Mouse (Mus musculus): ENCODE measurements around the gene Aqr.
"Not testable (repeated sequence)": the region's sequence is repeated elsewhere in the genome, so short reads cannot be mapped to it uniquely, and the experiment has no call there.

Aqr gene

GRCm38 (mm10) chr2:114186924-114187323 is at the start of gene Aqr:
Gene Aqr, minus strand, starts transcription at chr2:114187024.
- not testable (repeated sequence) for DNase-seq

GRCm38 (mm10) chr2:114236566-114236965 is 49.7 kb upstream of the Aqr start:
- DNase-seq: no peak

- no peak for DNase-seq
These were observed 48.8 kb upstream of the Aqr start for GRCm38 (mm10) chr2:114235584-114235983.

- no peak for DNase-seq
These were observed 44.4 kb upstream of the Aqr start for GRCm38 (mm10) chr2:114231248-114231647.

GRCm38 (mm10) chr2:114228672-114229071 is 41.8 kb upstream of the Aqr start:
- no peak for DNase-seq

GRCm38 (mm10) chr2:114205036-114205435 is 18.2 kb upstream of the Aqr start:
- no peak for DNase-seq

GRCm38 (mm10) chr2:114201574-114201973 is 14.8 kb upstream of the Aqr start:
- DNase-seq: no peak

GRCm38 (mm10) chr2:114200932-114201559 is 14.2 kb upstream of the Aqr start, which contains the start of gene Zfp770:
Gene Zfp770, minus strand, starts transcription at chr2:114201469.
- DNase-seq: peak; percentile 78

GRCm38 (mm10) chr2:114196421-114196820 is 9.6 kb upstream of the Aqr start:
- no peak for DNase-seq

GRCm38 (mm10) chr2:114177802-114178733 is 8.8 kb downstream of the Aqr start:
- DNase-seq: no peak

GRCm38 (mm10) chr2:114174651-114175484 is 12.0 kb downstream of the Aqr start:
- DNase-seq: peak; percentile 79

- no peak for DNase-seq
These were observed 13.6 kb downstream of the Aqr start for GRCm38 (mm10) chr2:114173248-114173647.

- no peak for DNase-seq
These were observed 19.0 kb downstream of the Aqr start for GRCm38 (mm10) chr2:114167837-114168236.

- DNase-seq: no peak
These were observed 24.8 kb downstream of the Aqr start for GRCm38 (mm10) chr2:114161978-114162377.

GRCm38 (mm10) chr2:114157345-114157744 is 29.5 kb downstream of the Aqr start:
- DNase-seq: no peak

GRCm38 (mm10) chr2:114156639-114157038 is 30.2 kb downstream of the Aqr start:
- DNase-seq: no peak

- DNase-seq: no peak
These were observed 33.6 kb downstream of the Aqr start for GRCm38 (mm10) chr2:114153247-114153646.

GRCm38 (mm10) chr2:114146864-114147458 is 39.9 kb downstream of the Aqr start:
- DNase-seq: no peak

GRCm38 (mm10) chr2:114145315-114145801 is 41.5 kb downstream of the Aqr start:
- no peak for DNase-seq

- no peak for DNase-seq
These were observed 41.9 kb downstream of the Aqr start for GRCm38 (mm10) chr2:114144915-114145314.

- DNase-seq: no peak
These were observed 43.0 kb downstream of the Aqr start for GRCm38 (mm10) chr2:114143842-114144241.

- DNase-seq: no peak
These were observed 50.1 kb downstream of the Aqr start for GRCm38 (mm10) chr2:114136755-114137154.
